Mouse (Mus musculus) forebrain, embryonic 13.5 days (tissue): ENCODE data around the gene Lztfl1. TPM values are rescaled to one million over a fixed set of nuclear protein-coding genes. Genes with fewer than 3 reads are reported as not detected.
"Not testable (repeated sequence)": the region's sequence is repeated elsewhere in the genome, so short reads cannot be mapped to it uniquely, and the experiment has no call there.

Source experiments
- ATAC-seq: fragments of 200-750 bp; cut with Nextera tagmentation; 2 replicates; pipeline ENCODE4 v1.8.0; 2017
- H3K27ac ChIP-seq: fragments of 300-500 bp; sonication (generic); 2 replicates; pipeline ENCODE4 v1.5.1; 2015; ENCODE audit warnings: inconsistent platforms, mild to moderate bottlenecking, moderate library complexity
- H3K27me3 ChIP-seq: fragments of 300-500 bp; sonication (generic); 2 replicates; pipeline ENCODE4 v1.6.1; 2015; ENCODE audit warnings: mild to moderate bottlenecking, inconsistent platforms
- H3K36me3 ChIP-seq: fragments of 300-500 bp; sonication (generic); 2 replicates; pipeline ENCODE4 v1.6.1; 2015; ENCODE audit warnings: mild to moderate bottlenecking, inconsistent platforms; ENCODE audit not compliant: poor library complexity, severe bottlenecking
- H3K4me1 ChIP-seq: fragments of 300-500 bp; sonication (generic); 2 replicates; pipeline ENCODE4 v1.6.1; 2015; ENCODE audit warnings: inconsistent platforms
- H3K4me2 ChIP-seq: fragments of 300-500 bp; sonication (generic); 2 replicates; pipeline ENCODE4 v1.6.1; 2015; ENCODE audit warnings: inconsistent platforms, mild to moderate bottlenecking, moderate library complexity
- H3K4me3 ChIP-seq: fragments of 300-500 bp; sonication (generic); 2 replicates; pipeline ENCODE4 v1.5.1; 2015; ENCODE audit warnings: mild to moderate bottlenecking, inconsistent platforms
- H3K9ac ChIP-seq: fragments of 300-500 bp; sonication (generic); 2 replicates; pipeline ENCODE4 v1.6.1; 2015; ENCODE audit warnings: mild to moderate bottlenecking, inconsistent platforms
- H3K9me3 ChIP-seq: fragments of 300-500 bp; sonication (generic); replicated peaks from 2 replicates; pipeline ENCODE4 v1.6.1; 2016; ENCODE audit warnings: inconsistent platforms
- WGBS: fragments of 180-500 bp; shearing (Covaris S2); methylation state at CpG from one replicate; pipeline ENCODE4 v1.1.7; 2015; 5-methylcytosine and 5-hydroxymethylcytosine counted together
- polyA plus RNA-seq: library from polyadenylated mRNA; unstranded; fragments of >200 nt; fragmentation: Nextera tagmentation; extraction: Ambion mirVana; gene quantifications from 2 replicates; pipeline ENCODE4 v1.2.1, GENCODE M21; 2015

Gene Lztfl1
- polyA plus RNA-seq, 1 experiment from 2014 or later, result 50.8 TPM

DNA sequence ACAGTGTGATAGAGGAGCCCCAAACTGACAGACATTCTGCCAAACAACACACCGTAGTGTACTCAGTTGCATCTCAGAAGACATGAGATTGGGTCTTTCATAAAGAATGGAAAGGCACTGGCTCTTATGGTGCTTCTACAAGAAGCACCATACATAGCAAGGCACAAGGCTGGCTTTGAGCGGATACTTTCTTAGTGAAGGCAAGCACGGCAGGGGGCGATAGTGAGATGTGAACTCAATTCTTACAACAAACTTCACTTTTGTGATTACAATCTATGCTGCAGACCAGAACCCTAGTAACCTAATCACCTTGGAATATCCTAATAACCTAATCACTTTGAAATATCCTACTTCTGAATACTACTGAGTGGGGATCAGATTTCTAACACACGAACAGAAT is 51.9 kb downstream of the Lztfl1 start:
- 53% methylated on average over 5 of the region's 5 CpGs for WGBS
- no peaks in the 10 kb centered on the region for H3K36me3 ChIP-seq
- no peak overlapping the region for H3K9ac ChIP-seq
- no peak for ATAC-seq
- H3K27me3 ChIP-seq, result no peaks in the 10 kb centered on the region
- no peaks in the 10 kb centered on the region for H3K9me3 ChIP-seq
- no peaks in the 10 kb centered on the region for H3K4me1 ChIP-seq
- H3K4me2 ChIP-seq, result no peak overlapping the region
- H3K27ac ChIP-seq, result no peak overlapping the region
- H3K4me3 ChIP-seq, result no peak overlapping the region

DNA sequence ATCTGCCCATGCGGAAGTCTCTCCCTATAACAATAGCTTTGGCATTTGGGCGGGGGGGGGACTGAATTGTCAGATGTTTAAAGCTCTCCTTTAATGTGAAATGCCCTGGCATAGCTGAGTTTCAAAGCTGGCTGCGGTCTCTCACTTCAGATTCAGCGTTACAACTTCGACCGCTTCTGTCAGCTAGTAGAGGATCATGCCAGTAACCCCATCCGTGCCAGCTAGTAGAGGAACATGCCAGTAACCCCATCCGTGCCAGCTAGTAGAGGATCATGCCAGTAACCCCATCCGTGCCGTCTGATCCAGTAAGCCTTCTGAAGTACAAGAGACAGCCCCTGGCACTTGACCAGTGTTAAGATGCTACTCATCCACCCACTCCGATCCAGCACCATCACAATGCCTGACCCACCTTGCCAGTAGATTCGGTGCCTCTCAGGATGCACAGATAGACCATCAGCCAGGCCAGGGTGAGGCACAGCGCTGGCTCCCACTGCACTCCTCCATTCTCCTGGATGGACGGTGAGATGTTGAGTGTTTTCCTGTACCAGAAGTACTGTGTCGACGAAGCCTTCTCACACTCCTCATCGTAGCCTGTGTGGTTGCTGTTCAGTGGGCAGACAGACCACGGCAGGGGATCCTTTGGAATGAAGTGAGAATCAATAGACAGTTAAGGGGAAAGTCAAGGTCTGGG is 57.4 kb downstream of the Lztfl1 start:
- ATAC-seq, result peak; percentile 67; the same call in 1 of the 2 replicates
- not testable (repeated sequence) for H3K4me2 ChIP-seq, H3K4me3 ChIP-seq, H3K4me1 ChIP-seq, H3K9ac ChIP-seq, H3K27ac ChIP-seq, H3K36me3 ChIP-seq, H3K27me3 ChIP-seq, H3K9me3 ChIP-seq
- WGBS, result 77% methylated on average over 18 of the region's 18 CpGs

GRCm38 (mm10) chr9:123658981-123659380 is 58.5 kb downstream of the Lztfl1 start:
- H3K9ac ChIP-seq, result no peak overlapping the region
- no peak overlapping the region for H3K4me2 ChIP-seq
- no peaks in the 10 kb centered on the region for H3K9me3 ChIP-seq
- ATAC-seq, result no peak
- no peaks in the 10 kb centered on the region for H3K4me1 ChIP-seq
- H3K27me3 ChIP-seq, result no peaks in the 10 kb centered on the region
- no peak overlapping the region for H3K27ac ChIP-seq
- H3K36me3 ChIP-seq, result no peaks in the 10 kb centered on the region
- H3K4me3 ChIP-seq, result no peak overlapping the region

GRCm38 (mm10) chr9:123657457-123657856 is 60.0 kb downstream of the Lztfl1 start:
- no peak overlapping the region for H3K27ac ChIP-seq
- H3K4me3 ChIP-seq, result no peak overlapping the region
- 82% methylated on average over 3 of the region's 3 CpGs for WGBS
- no peaks in the 10 kb centered on the region for H3K9me3 ChIP-seq
- H3K4me1 ChIP-seq, result no peaks in the 10 kb centered on the region
- ATAC-seq, result no peak
- no peak overlapping the region for H3K4me2 ChIP-seq
- H3K9ac ChIP-seq, result no peak overlapping the region
- no peaks in the 10 kb centered on the region for H3K36me3 ChIP-seq
- no peaks in the 10 kb centered on the region for H3K27me3 ChIP-seq

- H3K4me1 ChIP-seq, result no peaks in the 10 kb centered on the region
- 59% methylated on average over 4 of the region's 4 CpGs for WGBS
- no peak overlapping the region for H3K4me2 ChIP-seq
- no peak overlapping the region for H3K27ac ChIP-seq
- no peak overlapping the region for H3K4me3 ChIP-seq
- no peak for ATAC-seq
- no peaks in the 10 kb centered on the region for H3K36me3 ChIP-seq
- H3K9ac ChIP-seq, result no peak overlapping the region
- no peaks in the 10 kb centered on the region for H3K27me3 ChIP-seq
- no peaks in the 10 kb centered on the region for H3K9me3 ChIP-seq
Measured at GRCm38 (mm10) chr9:123651369-123651768, 66.1 kb downstream of the Lztfl1 start.

DNA sequence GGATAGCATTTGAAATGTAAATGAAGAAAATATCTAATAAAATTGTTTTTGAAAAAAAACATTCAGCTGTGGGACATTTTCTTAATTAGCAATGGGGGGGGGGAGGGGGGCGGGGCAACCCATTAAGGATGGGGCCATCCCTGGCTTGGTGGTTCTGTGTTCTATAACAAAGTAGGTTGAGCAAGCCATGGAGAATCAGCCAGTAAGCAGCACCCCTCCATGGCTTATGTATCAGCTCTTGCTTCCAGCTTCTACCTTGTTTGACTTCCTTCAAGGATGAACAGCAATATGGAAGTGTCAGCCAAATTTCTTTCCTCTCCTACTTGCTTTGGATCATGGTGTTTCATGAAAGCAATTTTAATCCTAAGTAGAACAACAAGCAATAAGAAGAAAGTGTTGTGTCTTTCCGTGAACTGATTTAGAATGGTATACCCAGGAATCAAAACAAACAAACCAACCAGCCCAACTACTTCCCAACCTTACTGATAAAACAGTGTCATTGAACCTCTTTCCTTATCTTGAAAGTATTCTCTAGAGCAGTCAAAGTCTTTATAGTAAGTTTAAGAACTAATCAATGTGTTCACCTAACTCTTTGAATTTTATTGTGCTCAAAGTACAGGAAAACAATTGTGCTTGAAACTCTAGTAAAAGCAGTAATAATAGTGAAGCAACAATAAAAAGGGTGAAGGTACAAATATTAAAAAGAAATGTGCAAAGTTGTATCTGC is 67.5 kb downstream of the Lztfl1 start:
- Histone ChIP-seq H3K9ac (no peak overlapping the region), H3K27ac (no peak overlapping the region), H3K4me2 (no peak overlapping the region), H3K36me3 (no peaks in the 10 kb centered on the region), H3K4me3 (no peak overlapping the region), H3K4me1 (no peaks in the 10 kb centered on the region), H3K27me3 (no peaks in the 10 kb centered on the region), H3K9me3 (no peaks in the 10 kb centered on the region)
- 93% methylated on average over 2 of the region's 2 CpGs for WGBS
- ATAC-seq, result no peak

Other genes starting within 250 kb of the Lztfl1 start
- gene Limd1, start 239.0 kb downstream of the Lztfl1 start, polyA plus RNA-seq, result 28.0 and 31.5 TPM in 2 replicates
- 41.0 and 43.6 TPM in 2 replicates for gene Sacm1l, start 187.9 kb downstream of the Lztfl1 start, polyA plus RNA-seq
- 0.20 and 0.22 TPM in 2 replicates for gene Slc6a20b, start 85.1 kb downstream of the Lztfl1 start, polyA plus RNA-seq
- 0.09 and 0.17 TPM in 2 replicates for gene Ccr9, start 39.3 kb downstream of the Lztfl1 start, polyA plus RNA-seq
- gene Slc6a20a, start 38.8 kb downstream of the Lztfl1 start, polyA plus RNA-seq, result 0.77 and 1.0 TPM in 2 replicates
- gene Cxcr6, start 88.8 kb upstream of the Lztfl1 start, polyA plus RNA-seq, result 0.08 and 0.18 TPM in 2 replicates
- gene Fyco1, start 134.2 kb upstream of the Lztfl1 start, polyA plus RNA-seq, result 10.9 and 12.0 TPM in 2 replicates
- 0.10 TPM in 2 replicates for gene Xcr1, start 144.3 kb upstream of the Lztfl1 start, polyA plus RNA-seq